Mouse (Mus musculus) myocyte (in vitro differentiated cells): ENCODE data around the gene Mgst2. TPM values are rescaled to one million over a fixed set of nuclear protein-coding genes. Genes with fewer than 3 reads are reported as not detected.
A peak's percentile ranks its signal among the peaks of the same experiment; 100 is the strongest.

Source experiments
- H3K27me3 ChIP-seq: one replicate; pipeline ENCODE4 v1.6.1; 2011; ENCODE audit not compliant: control insufficient read depth, insufficient read depth, insufficient read length
- H3K36me3 ChIP-seq: one replicate; pipeline ENCODE4 v1.6.1; 2011; ENCODE audit not compliant: control insufficient read depth, insufficient read depth
- H3K4me2 ChIP-seq: one replicate; pipeline ENCODE4 v1.6.1; 2011; ENCODE audit warnings: low read depth, control low read depth
- H3K4me3 ChIP-seq: one replicate; pipeline ENCODE4 v1.5.1; 2011; ENCODE audit warnings: mild to moderate bottlenecking, control low read depth, moderate library complexity
- H3K79me2 ChIP-seq: one replicate; pipeline ENCODE4 v1.6.1; 2011; ENCODE audit not compliant: control insufficient read depth, insufficient read depth
- H3ac ChIP-seq: one replicate; pipeline ENCODE4 v1.6.1; 2011; ENCODE audit not compliant: control insufficient read depth, insufficient read length
- CEBPB ChIP-seq: IDR thresholded peaks from 2 replicates; pipeline ENCODE4 v1.6.1; 2011; ENCODE audit warnings: mild to moderate bottlenecking, moderate library complexity; ENCODE audit not compliant: poor library complexity, insufficient read depth, severe bottlenecking
- E2F4 ChIP-seq: IDR thresholded peaks from one replicate; pipeline ENCODE4 v1.6.1; 2011; ENCODE audit warnings: mild to moderate bottlenecking, control low read depth, moderate library complexity; ENCODE audit not compliant: insufficient read depth
- MAX ChIP-seq: IDR thresholded peaks from one replicate; pipeline ENCODE4 v1.6.1; 2011; ENCODE audit warnings: low read depth, mild to moderate bottlenecking, control low read depth
- MYOD1 ChIP-seq, 3 experiments: IDR thresholded peaks; one replicate each; pipeline ENCODE4 v1.6.1; 2011; ENCODE audit warnings: control low read depth in 2 of 3, low read depth in 2 of 3, mild to moderate bottlenecking in 2 of 3, moderate library complexity in 1 of 3; ENCODE audit not compliant: insufficient read length in 2 of 3, control insufficient read depth in 1 of 3
- MYOG ChIP-seq, 3 experiments: IDR thresholded peaks; one replicate each; pipeline ENCODE4 v1.6.1; 2011; ENCODE audit warnings: control low read depth in 2 of 3, low read depth in 2 of 3, mild to moderate bottlenecking in 2 of 3; ENCODE audit not compliant: insufficient read length in 2 of 3, control insufficient read depth in 1 of 3, insufficient read depth in 1 of 3
- POLR2A ChIP-seq: IDR thresholded peaks from one replicate; pipeline ENCODE4 v1.6.1; 2011; ENCODE audit warnings: low read depth, mild to moderate bottlenecking, control low read depth, moderate library complexity; ENCODE audit not compliant: insufficient read length
- POLR2AphosphoS2 ChIP-seq: IDR thresholded peaks from one replicate; pipeline ENCODE4 v1.6.1; 2011; ENCODE audit warnings: low read depth, control low read depth; ENCODE audit not compliant: insufficient read length
- REST ChIP-seq: IDR thresholded peaks from one replicate; pipeline ENCODE4 v1.6.1; 2011; ENCODE audit warnings: mild to moderate bottlenecking, control low read depth, moderate library complexity; ENCODE audit not compliant: insufficient read depth, insufficient read length
- SRF ChIP-seq: IDR thresholded peaks from one replicate; pipeline ENCODE4 v1.6.1; 2011; ENCODE audit warnings: low read depth; ENCODE audit not compliant: control insufficient read depth, insufficient read length
- TCF12 ChIP-seq: IDR thresholded peaks from one replicate; pipeline ENCODE4 v1.6.1; 2011; ENCODE audit warnings: mild to moderate bottlenecking, control low read depth; ENCODE audit not compliant: poor library complexity, insufficient read depth, severe bottlenecking
- TCF3 ChIP-seq: IDR thresholded peaks from one replicate; pipeline ENCODE4 v1.6.1; 2011; ENCODE audit warnings: low read depth, control low read depth; ENCODE audit not compliant: insufficient read length
- USF1 ChIP-seq: IDR thresholded peaks from one replicate; pipeline ENCODE4 v1.6.1; 2011; ENCODE audit warnings: low read depth, mild to moderate bottlenecking, control low read depth, moderate library complexity
- polyA plus RNA-seq: library from polyadenylated mRNA; unstranded; fragments of >200 nt; fragmentation: generic; extraction: Trizol; gene quantifications from one replicate; pipeline ENCODE4 v1.2.1, GENCODE M21; 2012; ENCODE audit warnings: missing spikeins

Gene Mgst2
- polyA plus RNA-seq, 1 experiment = 3.0 TPM

DNA sequence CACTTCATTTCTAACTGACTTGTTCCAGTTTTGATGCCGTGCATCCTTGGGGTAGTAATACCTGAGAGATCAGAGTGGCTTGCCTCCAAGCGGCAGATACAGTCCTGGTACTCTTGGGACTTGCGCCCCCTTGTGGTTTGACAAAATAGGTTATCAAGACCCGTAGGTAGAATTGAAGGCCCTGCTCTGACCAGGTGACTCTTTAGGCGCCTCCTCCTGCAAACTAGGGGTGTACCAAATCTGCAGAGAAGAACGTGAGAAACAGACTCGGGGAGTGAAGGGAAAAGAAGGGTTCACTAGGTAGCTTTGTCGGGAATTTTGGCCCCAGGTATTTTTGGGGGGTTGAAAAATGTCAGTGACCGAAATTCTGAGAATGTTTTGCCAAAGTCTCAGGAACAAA lies 7.9 kb upstream of the Mgst2 start:
- H3K27me3 ChIP-seq = no peaks in the 10 kb centered on the region
- no peak for TF ChIP-seq MYOD1 (IDR thresholded peaks at IDR 0.05; ENCODE audit: control insufficient read depth in 1 of 3, insufficient read length in 2 of 3, low read depth in 2 of 3)
- no peak for TF ChIP-seq MYOG (IDR thresholded peaks at IDR 0.05; ENCODE audit: control insufficient read depth in 1 of 3, insufficient read depth in 1 of 3, insufficient read length in 2 of 3, low read depth in 2 of 3)
- no peak for TF ChIP-seq MAX
- H3K4me3 ChIP-seq = no peak overlapping the region
- H3K4me2 ChIP-seq = peak overlapping the region; percentile 77
- no peaks in the 10 kb centered on the region for H3K36me3 ChIP-seq
- H3ac ChIP-seq = no peak overlapping the region
- H3K79me2 ChIP-seq = no peaks in the 10 kb centered on the region

DNA sequence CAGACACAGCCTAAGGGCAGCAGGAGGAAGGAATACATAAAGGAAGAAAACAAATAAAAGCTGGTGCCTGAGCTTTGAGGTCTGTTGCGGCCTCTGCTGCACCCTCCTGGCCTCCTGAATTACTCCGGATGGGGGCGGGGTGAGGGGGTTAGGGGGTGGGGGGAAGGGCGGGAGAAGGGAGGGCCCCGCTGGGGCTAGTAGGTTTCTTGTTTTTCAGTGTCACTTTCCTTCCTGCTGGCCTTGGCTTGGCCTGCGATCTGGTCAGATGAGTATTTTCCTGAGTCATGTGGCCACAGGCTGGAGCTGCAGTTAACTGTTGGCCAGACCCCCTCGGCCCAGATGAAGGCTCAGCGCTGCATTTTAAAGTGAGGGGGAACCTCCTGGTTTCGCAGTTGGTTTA lies 7.5 kb upstream of the Mgst2 start:
- no peaks in the 10 kb centered on the region for H3K79me2 ChIP-seq
- no peaks in the 10 kb centered on the region for H3K36me3 ChIP-seq
- no peaks in the 10 kb centered on the region for H3K27me3 ChIP-seq
- peak overlapping the region; percentile 77 for H3K4me2 ChIP-seq
- no peak overlapping the region for H3K4me3 ChIP-seq
- no peak overlapping the region for H3ac ChIP-seq
- peak; percentile 36 for TF ChIP-seq USF1
- TF ChIP-seq CEBPB = no peak
- no peak for TF ChIP-seq MAX
- TF ChIP-seq SRF = no peak
- no peak for TF ChIP-seq POLR2AphosphoS2
- no peak for TF ChIP-seq REST

DNA sequence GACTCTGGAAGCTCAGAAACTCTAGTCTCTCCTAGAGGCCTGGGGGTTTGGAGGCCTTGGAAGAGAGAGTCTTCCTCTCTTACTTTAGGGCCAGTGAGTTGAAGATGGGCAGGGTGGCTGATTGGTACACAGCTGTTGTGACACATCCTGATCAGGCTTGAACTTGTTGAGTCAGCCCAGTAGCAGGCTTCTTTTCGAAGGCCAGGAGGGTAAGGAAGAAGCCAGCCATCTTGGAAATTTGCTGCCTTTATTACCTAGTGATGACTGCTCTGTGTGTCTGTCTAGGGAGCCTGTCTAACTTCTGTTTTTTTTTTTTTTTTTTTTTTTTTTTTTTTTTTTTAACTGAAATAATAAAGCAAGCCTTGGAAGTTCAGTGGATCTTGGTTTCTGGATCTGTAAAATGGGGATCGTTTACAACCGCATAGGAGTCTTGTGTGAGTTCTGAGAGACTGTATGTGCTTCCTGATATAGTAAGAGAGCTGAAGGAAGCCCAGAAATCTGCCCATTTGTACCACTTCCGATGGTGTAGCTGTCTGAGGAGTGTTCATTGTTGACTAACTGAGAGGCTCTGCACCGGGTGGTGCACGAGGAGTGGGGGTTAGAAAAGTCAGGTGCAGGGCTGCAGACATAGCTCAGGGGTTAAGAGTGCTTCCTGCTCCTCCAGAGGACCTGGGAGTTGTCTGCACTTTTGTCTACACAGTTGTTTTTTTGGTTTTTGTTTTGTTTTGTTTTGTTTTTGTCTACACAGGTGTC lies 5.7 kb upstream of the Mgst2 start:
- Histone ChIP-seq H3K4me2 (no peak overlapping the region), H3K4me3 (no peak overlapping the region), H3K36me3 (no peaks in the 10 kb centered on the region), H3K27me3 (no peaks in the 10 kb centered on the region), H3ac (no peak overlapping the region), H3K79me2 (no peaks in the 10 kb centered on the region)
- TF ChIP-seq CEBPB = no peak
- TF ChIP-seq REST = no peak
- no peak for TF ChIP-seq MAX
- no peak for TF ChIP-seq E2F4
- TF ChIP-seq MYOD1 (IDR thresholded peaks at IDR 0.05; ENCODE audit: control insufficient read depth in 1 of 3, insufficient read length in 2 of 3, low read depth in 2 of 3) = no peak
- TF ChIP-seq USF1 = no peak
- no peak for TF ChIP-seq POLR2A
- TF ChIP-seq POLR2AphosphoS2 = no peak
- no peak for TF ChIP-seq SRF
- no peak for TF ChIP-seq TCF12
- TF ChIP-seq TCF3 = no peak
- no peak for TF ChIP-seq MYOG (IDR thresholded peaks at IDR 0.05; ENCODE audit: control insufficient read depth in 1 of 3, insufficient read depth in 1 of 3, insufficient read length in 2 of 3, low read depth in 2 of 3)

- Histone ChIP-seq H3ac (no peak overlapping the region), H3K4me3 (no peak overlapping the region), H3K36me3 (no peaks in the 10 kb centered on the region), H3K27me3 (no peaks in the 10 kb centered on the region), H3K4me2 (no peak overlapping the region), H3K79me2 (no peaks in the 10 kb centered on the region)
- TF ChIP-seq TCF12 (no peak), E2F4 (no peak), SRF (no peak), MYOG (IDR thresholded peaks at IDR 0.05; ENCODE audit: control insufficient read depth in 1 of 3, insufficient read depth in 1 of 3, insufficient read length in 2 of 3, low read depth in 2 of 3) (no peak), REST (no peak), POLR2AphosphoS2 (no peak), CEBPB (no peak), USF1 (no peak), MYOD1 (IDR thresholded peaks at IDR 0.05; ENCODE audit: control insufficient read depth in 1 of 3, insufficient read length in 2 of 3, low read depth in 2 of 3) (no peak), POLR2A (no peak), TCF3 (no peak), MAX (no peak)
Observed at GRCm38 (mm10) chr3:51659415-51659814, 745 bp upstream of the Mgst2 start.

DNA sequence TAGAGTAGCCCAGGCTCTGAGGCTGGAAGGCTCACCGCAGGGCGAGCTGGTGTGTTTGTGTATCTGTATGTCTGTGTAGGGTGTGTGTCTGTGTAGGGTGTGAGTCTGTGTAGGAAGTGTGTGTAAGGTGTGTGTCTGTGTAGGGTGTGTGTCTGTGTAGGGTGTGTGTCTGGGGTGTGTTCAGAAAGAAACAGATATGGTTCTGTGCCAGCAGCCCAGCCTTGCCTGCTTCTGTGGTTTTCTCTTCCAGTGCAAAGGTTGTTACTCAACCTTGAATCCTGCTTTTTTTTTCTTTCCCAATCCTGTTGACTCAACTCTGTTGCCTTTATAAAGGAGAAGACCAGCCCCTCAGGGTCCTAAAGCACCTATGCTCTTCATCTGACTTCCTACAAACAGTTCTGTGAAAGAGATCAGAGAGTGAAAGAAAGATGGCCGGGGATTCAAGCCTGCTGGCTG lies 689 bp downstream of the Mgst2 start:
- Histone ChIP-seq H3K36me3 (no peaks in the 10 kb centered on the region), H3K79me2 (no peaks in the 10 kb centered on the region), H3K4me2 (peak overlapping the region; percentile 50), H3ac (no peak overlapping the region), H3K4me3 (no peak overlapping the region), H3K27me3 (no peaks in the 10 kb centered on the region)
- TF ChIP-seq USF1 = no peak
- TF ChIP-seq CEBPB = peak; percentile 63; the same call in 1 of the 2 replicates
